Mouse (Mus musculus) CH12.LX (cell line): Measurements from ENCODE around the gene Agrp. TPM values are rescaled to one million over a fixed set of nuclear protein-coding genes. Genes with fewer than 3 reads are reported as not detected.

Experiments
- DNase-seq: peaks from one replicate; pipeline ENCODE4 v3.0.0-alpha.2; 2013; ENCODE audit errors: extremely low read depth
- H3K27ac ChIP-seq: 2 replicates; pipeline ENCODE4 v1.5.1; 2012; ENCODE audit warnings: low read depth, mild to moderate bottlenecking, control low read depth, moderate library complexity; ENCODE audit not compliant: insufficient read depth
- H3K27me3 ChIP-seq: replicated peaks from 2 replicates; pipeline ENCODE3; 2012; ENCODE audit warnings: inconsistent platforms
- H3K36me3 ChIP-seq, 2 experiments: replicated peaks in 1 of 2; 2 replicates each; pipeline versions ENCODE3 to v1.6.1; 2012; ENCODE audit warnings: inconsistent platforms in 1 of 2, low read length in 1 of 2, mild to moderate bottlenecking in 1 of 2, mixed read lengths in 1 of 2, moderate library complexity in 1 of 2; ENCODE audit not compliant: control insufficient read depth in 1 of 2, insufficient read depth in 1 of 2
- H3K4me1 ChIP-seq, 2 experiments: 2 replicates each; pipeline ENCODE4 v1.6.1; 2012; ENCODE audit warnings: inconsistent platforms in 1 of 2, moderate library complexity in 1 of 2; ENCODE audit not compliant: insufficient read depth in 2 of 2, control insufficient read depth in 1 of 2
- H3K4me2 ChIP-seq: 2 replicates; pipeline ENCODE4 v1.6.1; 2012; ENCODE audit warnings: low read depth, mild to moderate bottlenecking, control low read depth; ENCODE audit not compliant: poor library complexity, insufficient read depth, severe bottlenecking
- H3K4me3 ChIP-seq, 3 experiments: fragments of 150-350 bp in 1 of 3; sonication (generic) in 1 of 3; replicated peaks in 1 of 3; 2 replicates each; pipeline versions ENCODE3 to v1.5.1; 2011 to 2012; ENCODE audit warnings: low read depth in 2 of 3, low read length in 2 of 3, mild to moderate bottlenecking in 2 of 3, moderate library complexity in 2 of 3, control low read depth in 1 of 3, improper control_type of control experiment in 1 of 3, inconsistent platforms in 1 of 3, mixed read lengths in 1 of 3; ENCODE audit not compliant: poor library complexity in 1 of 3
- H3K79me2 ChIP-seq: replicated peaks from 2 replicates; pipeline ENCODE4 v1.6.1; 2012; ENCODE audit warnings: mild to moderate bottlenecking, moderate library complexity; ENCODE audit not compliant: control insufficient read depth, poor library complexity, insufficient read depth, severe bottlenecking; ENCODE audit errors: extremely low read depth
- H3K9ac ChIP-seq: 2 replicates; pipeline ENCODE4 v1.6.1; 2012; ENCODE audit warnings: low read depth, mild to moderate bottlenecking, control low read depth, moderate library complexity; ENCODE audit not compliant: insufficient read depth
- H3K9me3 ChIP-seq: replicated peaks from 2 replicates; pipeline ENCODE3; 2012; ENCODE audit warnings: low read length, inconsistent platforms, mixed read lengths
- BHLHE40 ChIP-seq: IDR thresholded peaks from 2 replicates; pipeline ENCODE4 v1.6.1; 2011; ENCODE audit warnings: mild to moderate bottlenecking, low read depth, low read length, improper control_type of control experiment
- CTCF ChIP-seq, 2 experiments: IDR thresholded peaks in 1 of 2; conservative IDR thresholded peaks in 1 of 2; 2 replicates each; pipeline ENCODE4 v1.5.1; 2011 to 2012; ENCODE audit warnings: low read depth in 2 of 2, low read length in 2 of 2, improper control_type of control experiment in 1 of 2, inconsistent platforms in 1 of 2, mild to moderate bottlenecking in 1 of 2, moderate library complexity in 1 of 2
- ELF1 ChIP-seq: IDR thresholded peaks from 2 replicates; pipeline ENCODE4 v1.6.1; 2014; ENCODE audit warnings: low read depth, mild to moderate bottlenecking, inconsistent platforms, low read length, improper control_type of control experiment
- ETS1 ChIP-seq: conservative IDR thresholded peaks from 2 replicates; pipeline ENCODE4 v1.6.1; 2012; ENCODE audit warnings: low read depth, mild to moderate bottlenecking, inconsistent platforms, low read length, improper control_type of control experiment, moderate library complexity
- JUN ChIP-seq: IDR thresholded peaks from 2 replicates; pipeline ENCODE4 v1.6.1; 2011; ENCODE audit warnings: low read depth, mild to moderate bottlenecking, low read length, improper control_type of control experiment, moderate library complexity; ENCODE audit not compliant: insufficient read depth
- KAT2A ChIP-seq: IDR thresholded peaks from 2 replicates; pipeline ENCODE4 v1.6.1; 2012; ENCODE audit warnings: low read length, improper control_type of control experiment, inconsistent platforms; ENCODE audit not compliant: insufficient replicate concordance
- MAFK ChIP-seq: IDR thresholded peaks from 2 replicates; pipeline ENCODE4 v1.6.1; 2011; ENCODE audit warnings: low read length, improper control_type of control experiment; ENCODE audit not compliant: insufficient replicate concordance
- MAZ ChIP-seq: IDR thresholded peaks from 2 replicates; pipeline ENCODE4 v1.6.1; 2012; ENCODE audit warnings: low read depth, mild to moderate bottlenecking, inconsistent platforms, low read length, improper control_type of control experiment, moderate library complexity
- NELFE ChIP-seq: IDR thresholded peaks from 2 replicates; pipeline ENCODE4 v1.6.1; 2011; ENCODE audit warnings: low read depth, low read length, improper control_type of control experiment
- NRF1 ChIP-seq: IDR thresholded peaks from 2 replicates; pipeline ENCODE4 v1.6.1; 2014; ENCODE audit warnings: low read depth, mild to moderate bottlenecking, inconsistent platforms, low read length, improper control_type of control experiment, moderate library complexity
- POLR2AphosphoS2 ChIP-seq: IDR thresholded peaks from 2 replicates; pipeline ENCODE4 v1.6.1; 2011; ENCODE audit warnings: low read depth, low read length, improper control_type of control experiment
- SMC3 ChIP-seq: IDR thresholded peaks from 2 replicates; pipeline ENCODE4 v1.6.1; 2011; ENCODE audit warnings: low read depth, low read length, improper control_type of control experiment
- TBP ChIP-seq: conservative IDR thresholded peaks from 2 replicates; pipeline ENCODE4 v1.6.1; 2011; ENCODE audit warnings: low read depth, low read length, improper control_type of control experiment
- ZKSCAN1 ChIP-seq: IDR thresholded peaks from 2 replicates; pipeline ENCODE4 v1.6.1; 2012; ENCODE audit warnings: low read depth, inconsistent platforms, low read length, improper control_type of control experiment, borderline replicate concordance
- dilution Hi-C: fragments of 300-500 bp; cut with MboI; formaldehyde crosslinking; loops from 2 replicates; pipeline ENCODE4 v1.14.3; 2020; ENCODE audit warnings: low sequenced_read_pairs; ENCODE audit not compliant: extremely low pct_unique_long_range_greater_than_20kb, extremely low pct_ligation_motif_present
- in situ Hi-C: fragments of 300-500 bp; cut with MboI; formaldehyde crosslinking; loops from 3 replicates; pipeline ENCODE4 v1.14.3; 2019; ENCODE audit warnings: low sequenced_read_pairs, low pct_ligation_motif_present, low pct_unique_long_range_greater_than_20kb, mixed read lengths
- polyA plus RNA-seq: library from polyadenylated mRNA; unstranded; fragments of >175 nt; gene quantifications from 2 replicates; pipeline ENCODE4 v1.2.1, GENCODE M21; 2012; ENCODE audit warnings: low read depth; ENCODE audit not compliant: insufficient read length
- total RNA-seq, 2 experiments: library from RNA; depleted of rRNA; stranded (reverse); fragments of 300-350 nt in 1 of 2; fragments of >200 nt in 1 of 2; gene quantifications; 2 replicates each; pipeline ENCODE4 v1.2.3; 2012 to 2014

Gene Agrp
- total and polyA plus RNA-seq, 3 experiments, result 0.30 TPM; not detected in 2

GRCm38 (mm10) chr8:105520521-105520920 is 116.7 kb downstream of the Agrp start:
- no peaks in the 10 kb centered on the region for H3K79me2 ChIP-seq
- no peak for TF ChIP-seq TBP
- DNase-seq, result no peak
- H3K36me3 ChIP-seq, result peaks cover 23 to 50% of the 10 kb centered on the region in 2 experiments
- dilution Hi-C loops, result no loop called here
- H3K4me2 ChIP-seq, result no peak overlapping the region
- H3K9ac ChIP-seq, result no peak overlapping the region
- no peak overlapping the region for H3K27ac ChIP-seq
- H3K27me3 ChIP-seq, result peaks cover 21% of the 10 kb centered on the region
- H3K4me3 ChIP-seq, result no peak overlapping the region
- no peaks in the 10 kb centered on the region for H3K9me3 ChIP-seq
- in situ Hi-C loops, result no loop called here
- peaks cover 4 to 10% of the 10 kb centered on the region in 2 experiments for H3K4me1 ChIP-seq

- Histone ChIP-seq H3K4me1 (peaks cover 4 to 10% of the 10 kb centered on the region in 2 experiments), H3K36me3 (peaks cover 14 to 40% of the 10 kb centered on the region in 2 experiments), H3K79me2 (no peaks in the 10 kb centered on the region), H3K9me3 (no peaks in the 10 kb centered on the region), H3K9ac (no peak overlapping the region), H3K4me2 (no peak overlapping the region; the same call in 1 of the 2 replicates), H3K4me3 (no peak overlapping the region), H3K27ac (no peak overlapping the region), H3K27me3 (peaks cover 23% of the 10 kb centered on the region)
- DNase-seq, result no peak
- TF ChIP-seq ELF1, result no peak
- TF ChIP-seq ETS1, result no peak
- TF ChIP-seq NELFE, result no peak
- TF ChIP-seq NRF1, result no peak
- TF ChIP-seq MAZ, result no peak
- TF ChIP-seq SMC3, result no peak
- TF ChIP-seq JUN, result no peak
- TF ChIP-seq ZKSCAN1, result no peak
- no peak for TF ChIP-seq KAT2A
- TF ChIP-seq CTCF (conservative IDR thresholded peaks at IDR 0.05 in 1 of 2, IDR thresholded peaks at IDR 0.05 in 1 of 2; ENCODE audit: low read depth in 2 of 2, low read length in 2 of 2), result no peak
- no peak for TF ChIP-seq BHLHE40
- no peak for TF ChIP-seq MAFK
- TF ChIP-seq POLR2AphosphoS2, result no peak
- in situ Hi-C loops (no loop called here), dilution Hi-C loops (no loop called here)
Measured at GRCm38 (mm10) chr8:105519591-105519990, 117.6 kb downstream of the Agrp start.
